Mouse (Mus musculus) heart, adult 2 months (tissue): ENCODE data around the gene Sec22a. TPM values are rescaled to one million over a fixed set of nuclear protein-coding genes. Genes with fewer than 3 reads are reported as not detected.

ENCODE experiments used
- DNase-seq, 2 experiments: peaks; one replicate each; pipeline ENCODE4 v3.0.0; 2021
- H3K27ac ChIP-seq: fragments of 200-600 bp; 2 replicates; pipeline ENCODE4 v1.8.1; 2022
- H3K27me3 ChIP-seq: fragments of 200-500 bp; 2 replicates; pipeline ENCODE4 v1.6.1; 2012; ENCODE audit warnings: mild to moderate bottlenecking, low read length, inconsistent platforms, mixed read lengths; ENCODE audit not compliant: control insufficient read depth, insufficient read depth
- H3K36me3 ChIP-seq: fragments of 200-500 bp; 2 replicates; pipeline ENCODE4 v1.6.1; 2012; ENCODE audit warnings: low read length, inconsistent platforms; ENCODE audit not compliant: control insufficient read depth, insufficient read depth
- H3K4me1 ChIP-seq: fragments of 200-500 bp; 2 replicates; pipeline ENCODE4 v1.6.1; 2011; ENCODE audit warnings: low read length; ENCODE audit not compliant: control insufficient read depth, insufficient read depth
- H3K4me3 ChIP-seq: fragments of 200-600 bp; 2 replicates; pipeline ENCODE4 v1.8.1; 2022
- H3K79me2 ChIP-seq: fragments of 200-500 bp; replicated peaks from 2 replicates; pipeline ENCODE4 v1.6.1; 2012; ENCODE audit warnings: mild to moderate bottlenecking, inconsistent platforms, low read length, moderate library complexity, mixed read lengths; ENCODE audit not compliant: control insufficient read depth, insufficient read depth
- H3K9ac ChIP-seq: fragments of 200-500 bp; 2 replicates; pipeline ENCODE4 v1.6.1; 2012; ENCODE audit warnings: low read depth, mild to moderate bottlenecking, control low read depth, inconsistent platforms, low read length, mixed read lengths
- CTCF ChIP-seq: fragments of 200-600 bp; IDR thresholded peaks from 2 replicates; pipeline ENCODE4 v1.8.1; 2022; ENCODE audit warnings: antibody characterized with exemption, mild to moderate bottlenecking, moderate library complexity
- EP300 ChIP-seq: fragments of 200-500 bp; IDR thresholded peaks from 2 replicates; pipeline ENCODE4 v1.6.1; 2011; ENCODE audit warnings: low read depth, low read length, control low read depth; ENCODE audit not compliant: insufficient read depth
- POLR2A ChIP-seq: fragments of 200-500 bp; IDR thresholded peaks from 2 replicates; pipeline ENCODE4 v1.6.1; 2011; ENCODE audit warnings: mild to moderate bottlenecking, low read depth, low read length, control low read depth; ENCODE audit not compliant: insufficient read depth
- WGBS: fragments of 180-500 bp; shearing (Covaris S2); methylation state at CpG from one replicate; pipeline ENCODE4 v1.1.7; 2018; 5-methylcytosine and 5-hydroxymethylcytosine counted together
- intact Hi-C: fragments of 180-260 bp; cut with DNase I; formaldehyde crosslinking; loops from one replicate; pipeline ENCODE4 v1.15.1; 2025
- polyA plus RNA-seq: library from polyadenylated mRNA; depleted of rRNA; stranded (reverse); fragments of >200 nt; gene quantifications from 2 replicates; pipeline ENCODE4 v1.2.3, GENCODE M21; 2012
- total RNA-seq, 2 experiments: library from RNA; stranded (reverse); gene quantifications; 2 replicates each; pipeline ENCODE4 v1.2.3; 2021

The Sec22a gene
- total and polyA plus RNA-seq, 3 experiments = 10.3 to 17.6 (median 12.0) TPM

- intact Hi-C loops = no loop called here
- Histone ChIP-seq H3K9ac (peak overlapping the region; percentile 75), H3K27me3 (no peaks in the 10 kb centered on the region), H3K36me3 (no peaks in the 10 kb centered on the region), H3K79me2 (no peaks in the 10 kb centered on the region), H3K4me1 (no peaks in the 10 kb centered on the region; the same call in 1 of the 2 replicates), H3K27ac (peak overlapping the region; percentile 38; the same call in 1 of the 2 replicates), H3K4me3 (peak overlapping the region; percentile 98)
- TF ChIP-seq POLR2A (no peak), CTCF (no peak), EP300 (no peak)
- no peak for DNase-seq
- under 1% methylated on average over 7 of the region's 7 CpGs for WGBS
Measured at GRCm38 (mm10) chr16:35364063-35364428, 328 bp upstream of the Sec22a start.

GRCm38 (mm10) chr16:35362221-35362620 is 1.5 kb downstream of the Sec22a start:
- no peaks in the 10 kb centered on the region for H3K27me3 ChIP-seq
- H3K27ac ChIP-seq = no peak overlapping the region
- no peaks in the 10 kb centered on the region for H3K36me3 ChIP-seq
- 94% methylated on average over 2 of the region's 2 CpGs for WGBS
- DNase-seq = no peak
- no peak overlapping the region for H3K4me3 ChIP-seq
- no peaks in the 10 kb centered on the region for H3K79me2 ChIP-seq
- H3K4me1 ChIP-seq = no peaks in the 10 kb centered on the region; the same call in 1 of the 2 replicates
- TF ChIP-seq POLR2A (no peak), CTCF (0 out of 2 replicates have a peak, but pooled peaks have one; percentile 4)
- H3K9ac ChIP-seq = no peak overlapping the region
- intact Hi-C loops = no loop called here

- Histone ChIP-seq H3K4me1 (no peaks in the 10 kb centered on the region; the same call in 1 of the 2 replicates), H3K27ac (no peak overlapping the region), H3K9ac (no peak overlapping the region), H3K27me3 (no peaks in the 10 kb centered on the region), H3K4me3 (no peak overlapping the region), H3K36me3 (no peaks in the 10 kb centered on the region), H3K79me2 (no peaks in the 10 kb centered on the region)
- intact Hi-C loops = no loop called here
- TF ChIP-seq POLR2A (no peak), CTCF (peak; percentile 76), EP300 (no peak)
- DNase-seq = peak; percentile 20 to 39
- 40% methylated on average over 6 of the region's 6 CpGs for WGBS
Measured at GRCm38 (mm10) chr16:35360593-35360992, 3.1 kb downstream of the Sec22a start.

DNA sequence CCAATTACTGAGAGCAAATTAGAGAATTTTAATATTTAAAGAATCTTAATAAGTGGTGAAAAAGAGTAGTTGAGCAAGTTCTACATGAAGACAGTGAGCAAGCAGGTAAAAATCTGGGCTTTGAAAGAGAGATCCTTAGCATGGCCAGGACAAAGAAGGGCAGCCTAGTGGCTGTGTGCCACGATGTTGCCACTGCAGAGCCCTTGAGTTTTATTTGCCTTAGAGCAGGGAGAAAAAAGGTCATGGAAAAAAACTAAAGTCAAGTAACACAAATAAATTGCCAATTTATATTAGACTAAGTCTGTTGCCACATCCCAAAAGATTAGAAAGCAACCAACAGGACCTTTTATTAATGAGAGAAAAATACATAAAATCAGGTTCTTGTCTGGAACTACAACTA is 6.3 kb downstream of the Sec22a start:
- intact Hi-C loops = no loop called here
- H3K9ac ChIP-seq = no peak overlapping the region
- WGBS = 70% methylated on average over 1 of the region's 1 CpGs
- H3K36me3 ChIP-seq = no peaks in the 10 kb centered on the region
- peak in 1 of 2 experiments; percentile 18 for DNase-seq
- no peaks in the 10 kb centered on the region for H3K4me1 ChIP-seq
- no peak overlapping the region for H3K27ac ChIP-seq
- no peaks in the 10 kb centered on the region for H3K27me3 ChIP-seq
- no peak overlapping the region for H3K4me3 ChIP-seq
- no peaks in the 10 kb centered on the region; the same call in 1 of the 2 replicates for H3K79me2 ChIP-seq
- TF ChIP-seq EP300 (no peak), CTCF (no peak)

DNA sequence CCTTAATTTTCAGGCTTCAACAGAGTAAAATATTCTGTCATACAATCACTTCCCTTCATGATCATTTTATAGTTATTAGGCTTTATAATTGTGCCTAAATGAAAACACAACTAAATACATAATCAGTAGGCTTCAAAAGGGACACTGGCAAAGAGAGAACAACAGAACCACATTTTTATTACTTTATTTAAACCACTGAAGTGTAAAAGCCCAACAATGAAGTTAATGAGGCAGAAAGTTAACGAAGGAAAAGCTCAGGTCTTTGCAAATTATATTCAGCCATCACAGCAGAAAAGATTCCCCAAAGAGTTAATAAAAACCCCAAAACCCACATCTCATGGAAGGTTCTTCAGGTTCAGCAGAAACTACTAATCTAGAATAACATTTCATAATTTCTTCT is 33.3 kb downstream of the Sec22a start:
- Histone ChIP-seq H3K36me3 (no peaks in the 10 kb centered on the region), H3K79me2 (no peaks in the 10 kb centered on the region; the same call in 1 of the 2 replicates), H3K4me3 (no peak overlapping the region), H3K27me3 (no peaks in the 10 kb centered on the region), H3K9ac (no peak overlapping the region), H3K4me1 (no peaks in the 10 kb centered on the region), H3K27ac (no peak overlapping the region)
- WGBS = 96% methylated on average over 1 of the region's 1 CpGs
- no peak for DNase-seq
- intact Hi-C loops = no loop called here
- TF ChIP-seq EP300 = no peak
- no peak for TF ChIP-seq POLR2A
- TF ChIP-seq CTCF = no peak

DNA sequence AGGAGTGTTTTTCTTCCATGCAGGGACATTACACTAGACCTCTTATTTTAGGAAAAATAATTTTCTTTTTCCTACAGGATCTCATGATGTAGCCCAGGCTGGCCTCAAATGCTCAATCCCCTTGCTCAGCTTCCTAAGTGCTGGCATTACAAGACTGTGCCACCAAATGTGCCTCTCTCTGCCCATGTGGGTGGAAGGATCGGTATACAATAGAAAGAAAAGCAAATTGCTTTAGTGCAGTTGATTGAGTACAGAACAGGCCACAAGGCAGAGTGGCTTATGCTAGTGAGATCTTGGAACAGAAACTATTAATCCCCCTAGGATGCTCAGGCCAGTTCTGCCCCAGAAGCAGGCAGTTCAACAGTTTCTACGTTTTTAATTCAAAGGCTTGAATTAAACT is 43.9 kb downstream of the Sec22a start:
- H3K27me3 ChIP-seq = no peaks in the 10 kb centered on the region
- intact Hi-C loops = loop anchor here (1.0 to 10.0 kb wide), 4 partner anchors 223 to 498 kb away; partner anchors contain the start of gene Sema5b
- H3K4me3 ChIP-seq = no peak overlapping the region
- H3K4me1 ChIP-seq = no peaks in the 10 kb centered on the region; the same call in 1 of the 2 replicates
- H3K27ac ChIP-seq = no peak overlapping the region
- no peak for DNase-seq
- H3K79me2 ChIP-seq = no peaks in the 10 kb centered on the region
- H3K9ac ChIP-seq = no peak overlapping the region
- H3K36me3 ChIP-seq = 0 out of 2 replicates have a peak, but pooled peaks cover 3% of the 10 kb centered on the region
- no peak for TF ChIP-seq CTCF
- TF ChIP-seq EP300 = no peak
- WGBS = 96% methylated on average over 2 of the region's 2 CpGs
